Mouse (Mus musculus) small intestine, adult 2 months (tissue): Measurements from ENCODE around the gene Stmn3. TPM values are rescaled to one million over a fixed set of nuclear protein-coding genes. Genes with fewer than 3 reads are reported as not detected.
A peak's percentile ranks its signal among the peaks of the same experiment; 100 is the strongest.

ENCODE experiments used
- H3K27ac ChIP-seq: fragments of 200-500 bp; 2 replicates; pipeline ENCODE4 v1.5.1; 2012; ENCODE audit warnings: low read depth, low read length, control low read depth, inconsistent platforms; ENCODE audit not compliant: insufficient read depth
- H3K27me3 ChIP-seq: fragments of 200-500 bp; 2 replicates; pipeline ENCODE4 v1.6.1; 2012; ENCODE audit warnings: mild to moderate bottlenecking, moderate library complexity, low read length, inconsistent platforms; ENCODE audit not compliant: control insufficient read depth, insufficient read depth
- H3K36me3 ChIP-seq: fragments of 200-500 bp; 2 replicates; pipeline ENCODE4 v1.6.1; 2012; ENCODE audit warnings: mild to moderate bottlenecking, low read length, control low read depth, inconsistent platforms; ENCODE audit not compliant: control insufficient read depth, insufficient read depth
- H3K4me1 ChIP-seq: fragments of 200-500 bp; 2 replicates; pipeline ENCODE4 v1.6.1; 2012; ENCODE audit warnings: low read length, inconsistent platforms, mixed read lengths; ENCODE audit not compliant: control insufficient read depth, insufficient read depth, insufficient read length
- H3K4me3 ChIP-seq: fragments of 200-500 bp; 2 replicates; pipeline ENCODE4 v1.5.1; 2012; ENCODE audit warnings: low read depth, mild to moderate bottlenecking, control low read depth, inconsistent platforms, low read length, moderate library complexity
- CTCF ChIP-seq: fragments of 200-500 bp; IDR thresholded peaks from 2 replicates; pipeline ENCODE4 v1.5.1; 2012; ENCODE audit warnings: low read depth, mild to moderate bottlenecking, control low read depth, inconsistent platforms, low read length, moderate library complexity, mixed read lengths; ENCODE audit not compliant: insufficient replicate concordance, insufficient read length; ENCODE audit errors: extremely low read depth
- POLR2A ChIP-seq: fragments of 200-500 bp; IDR thresholded peaks from 2 replicates; pipeline ENCODE4 v1.6.1; 2012; ENCODE audit warnings: low read depth, mild to moderate bottlenecking, control low read depth, inconsistent platforms, low read length, moderate library complexity
- WGBS: fragments of 180-500 bp; shearing (Covaris S2); methylation state at CpG from one replicate; pipeline ENCODE4 v1.1.7; 2018; 5-methylcytosine and 5-hydroxymethylcytosine counted together
- polyA plus RNA-seq: library from polyadenylated mRNA; depleted of rRNA; stranded (reverse); fragments of >200 nt; gene quantifications from 2 replicates; pipeline ENCODE4 v1.2.3, GENCODE M21; 2012; rRNA removed

The Stmn3 gene
- 0.90 and 1.3 TPM in 2 replicates for polyA plus RNA-seq

- H3K4me1 ChIP-seq = peaks cover 6% of the 10 kb centered on the region
- H3K27ac ChIP-seq = no peak within 1 kb of the TSS
- no peaks in the 10 kb centered on the region for H3K36me3 ChIP-seq
- no peak for TF ChIP-seq CTCF
- TF ChIP-seq POLR2A = no peak
- H3K4me3 ChIP-seq = peak within 1 kb of the TSS; percentile 15; the same call in 1 of the 2 replicates
- H3K27me3 ChIP-seq = peaks cover 18% of the 10 kb centered on the region
- 6% methylated on average over 20 of the region's 23 CpGs for WGBS
Observed at GRCm38 (mm10) chr2:181314080-181314810, at the start of gene Stmn3. Gene Stmn3 (minus strand): TSS chr2:181314500.

- 81% methylated on average over 3 of the region's 3 CpGs for WGBS
- Histone ChIP-seq H3K27ac (no peak overlapping the region), H3K36me3 (peaks cover 31% of the 10 kb centered on the region), H3K27me3 (no peaks in the 10 kb centered on the region), H3K4me3 (no peak overlapping the region), H3K4me1 (peaks cover 12% of the 10 kb centered on the region; the same call in 1 of the 2 replicates)
- TF ChIP-seq CTCF (no peak), POLR2A (no peak)
Observed at GRCm38 (mm10) chr2:181363946-181364345, 49.6 kb upstream of the Stmn3 start.

GRCm38 (mm10) chr2:181356780-181357179, 42.5 kb upstream of the Stmn3 start:
- no peak for TF ChIP-seq CTCF
- peaks cover 47% of the 10 kb centered on the region for H3K36me3 ChIP-seq
- no peaks in the 10 kb centered on the region for H3K27me3 ChIP-seq
- WGBS = 84% methylated on average over 3 of the region's 3 CpGs
- H3K4me3 ChIP-seq = no peak overlapping the region
- no peaks in the 10 kb centered on the region for H3K4me1 ChIP-seq
- no peak overlapping the region for H3K27ac ChIP-seq

- 91% methylated on average over 6 of the region's 6 CpGs for WGBS
- H3K27me3 ChIP-seq = no peaks in the 10 kb centered on the region
- peaks cover 18% of the 10 kb centered on the region for H3K36me3 ChIP-seq
- no peak overlapping the region for H3K4me3 ChIP-seq
- no peaks in the 10 kb centered on the region for H3K4me1 ChIP-seq
- no peak overlapping the region for H3K27ac ChIP-seq
- TF ChIP-seq POLR2A (no peak), CTCF (no peak)
Observed at GRCm38 (mm10) chr2:181342766-181343165, 28.5 kb upstream of the Stmn3 start.

- Histone ChIP-seq H3K36me3 (peaks cover 23% of the 10 kb centered on the region), H3K27me3 (no peaks in the 10 kb centered on the region), H3K4me3 (no peak overlapping the region), H3K27ac (no peak overlapping the region), H3K4me1 (no peaks in the 10 kb centered on the region)
- WGBS = 91% methylated on average over 4 of the region's 4 CpGs
- TF ChIP-seq CTCF = no peak
- TF ChIP-seq POLR2A = no peak
Observed at GRCm38 (mm10) chr2:181340426-181340825, 26.1 kb upstream of the Stmn3 start.

GRCm38 (mm10) chr2:181334023-181334422, 19.7 kb upstream of the Stmn3 start:
- Histone ChIP-seq H3K4me3 (no peak overlapping the region), H3K4me1 (no peaks in the 10 kb centered on the region), H3K27ac (no peak overlapping the region), H3K27me3 (no peaks in the 10 kb centered on the region), H3K36me3 (peaks cover 17% of the 10 kb centered on the region)
- TF ChIP-seq CTCF (no peak), POLR2A (no peak)
- WGBS = 54% methylated on average over 3 of the region's 3 CpGs

- H3K4me3 ChIP-seq = no peak overlapping the region
- H3K27me3 ChIP-seq = no peaks in the 10 kb centered on the region
- H3K4me1 ChIP-seq = no peaks in the 10 kb centered on the region
- H3K27ac ChIP-seq = no peak overlapping the region
- H3K36me3 ChIP-seq = peaks cover 14% of the 10 kb centered on the region
- TF ChIP-seq POLR2A (no peak), CTCF (no peak)
Observed at GRCm38 (mm10) chr2:181332542-181332941, 18.2 kb upstream of the Stmn3 start.
